Mouse (Mus musculus): ENCODE measurements at regions not wholly inside any gene's neighbourhood (a gene's known extent, or its start where the extent isn't known, plus 50 kb on each side); places are given as distances from the start of the nearest gene placed in this dataset.

DNA sequence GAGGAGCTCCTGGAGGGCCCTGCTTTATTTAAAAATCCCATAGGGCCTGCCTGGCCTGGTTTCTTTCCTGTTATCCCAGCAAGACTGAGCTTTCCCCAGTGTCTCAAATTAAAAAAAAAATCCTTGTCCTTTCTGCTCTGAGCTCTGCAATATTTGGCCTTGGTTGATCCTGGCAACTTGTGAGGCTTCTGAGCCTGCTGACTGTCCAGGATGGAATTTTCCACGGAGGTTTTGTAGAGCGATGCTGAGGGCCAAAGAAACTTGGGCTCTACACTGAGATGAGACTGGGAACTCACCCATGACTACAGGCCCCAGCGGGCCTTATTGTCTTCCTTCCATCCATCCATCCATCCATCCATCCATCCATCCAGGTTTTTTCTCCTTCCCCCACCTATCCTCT lies 259.8 kb downstream of the Dhx35 start:
- H3K79me2 ChIP-seq (replicated peaks; ENCODE audit: control insufficient read depth, extremely low read depth, insufficient read depth, poor library complexity, severe bottlenecking): no peaks in the 10 kb centered on the region

DNA sequence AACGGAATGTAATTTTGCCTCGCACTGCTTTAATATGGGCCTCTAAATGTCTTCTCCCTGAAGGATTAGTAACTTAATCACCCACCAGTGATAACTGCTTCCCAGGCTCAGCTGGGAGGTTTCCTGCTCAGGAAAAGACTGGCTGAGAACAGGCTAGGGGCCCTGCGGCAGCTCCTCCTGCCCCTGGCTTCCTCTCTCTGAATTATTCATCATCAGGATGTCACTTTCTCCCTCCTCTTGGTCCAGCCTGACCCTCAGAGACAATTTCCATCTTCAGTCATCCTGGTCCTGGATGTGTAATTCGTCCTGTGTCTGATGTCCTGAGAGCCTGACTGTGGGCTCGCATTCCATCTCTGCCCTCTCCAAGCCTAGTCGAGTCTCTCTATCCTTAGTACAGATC lies 261.2 kb downstream of the Dhx35 start:
- no peaks in the 10 kb centered on the region for H3K9me3 ChIP-seq (replicated peaks; ENCODE audit: low read length)

More for the DNA sequence above, 259.8 kb downstream of the Dhx35 start:
- no peak overlapping the region for H3K4me3 ChIP-seq (replicated peaks in 1 of 3; ENCODE audit: low read depth in 2 of 3, low read length in 2 of 3, poor library complexity in 1 of 3)
- no peak overlapping the region for H3K4me2 ChIP-seq (ENCODE audit: insufficient read depth, low read depth, poor library complexity, severe bottlenecking)
- no peaks in the 10 kb centered on the region for H3K36me3 ChIP-seq (replicated peaks in 1 of 2; ENCODE audit: control insufficient read depth in 1 of 2, insufficient read depth in 1 of 2, low read length in 1 of 2)
- no peaks in the 10 kb centered on the region for H3K9me3 ChIP-seq (replicated peaks; ENCODE audit: low read length)
- no peaks in the 10 kb centered on the region for H3K27me3 ChIP-seq (replicated peaks)
- H3K9ac ChIP-seq (ENCODE audit: insufficient read depth, low read depth): no peak overlapping the region
- TF ChIP-seq NELFE (IDR thresholded peaks at IDR 0.05; ENCODE audit: low read depth, low read length): no peak
- TF ChIP-seq GABPA (IDR thresholded peaks at IDR 0.05; ENCODE audit: insufficient replicate concordance, low read depth, low read length): no peak
- TF ChIP-seq MAZ (IDR thresholded peaks at IDR 0.05; ENCODE audit: low read depth, low read length): no peak
- TF ChIP-seq CHD2 (IDR thresholded peaks at IDR 0.05; ENCODE audit: low read length): no peak
- no peak for TF ChIP-seq MEF2A (IDR thresholded peaks at IDR 0.05; ENCODE audit: borderline replicate concordance, low read depth, low read length)
- TF ChIP-seq UBTF (IDR thresholded peaks at IDR 0.05; ENCODE audit: low read depth, low read length): no peak
- no peak for TF ChIP-seq ZMIZ1 (IDR thresholded peaks at IDR 0.05; ENCODE audit: low read depth, low read length)
- no peak for TF ChIP-seq USF1 (IDR thresholded peaks at IDR 0.05; ENCODE audit: low read depth, low read length)
- no peak for TF ChIP-seq ZNF384 (IDR thresholded peaks at IDR 0.05; ENCODE audit: low read depth, low read length)
- no peak for TF ChIP-seq KAT2A (IDR thresholded peaks at IDR 0.05; ENCODE audit: insufficient replicate concordance, low read length)
- no peak for TF ChIP-seq NRF1 (IDR thresholded peaks at IDR 0.05; ENCODE audit: low read depth, low read length)
- TF ChIP-seq TBP (conservative IDR thresholded peaks at IDR 0.05; ENCODE audit: low read depth, low read length): no peak
- TF ChIP-seq EP300 (IDR thresholded peaks at IDR 0.05; ENCODE audit: low read length): no peak
- TF ChIP-seq CTCF (conservative IDR thresholded peaks at IDR 0.05 in 1 of 2, IDR thresholded peaks at IDR 0.05 in 1 of 2; ENCODE audit: low read depth in 2 of 2, low read length in 2 of 2): no peak
- no peak for TF ChIP-seq TCF12 (IDR thresholded peaks at IDR 0.05; ENCODE audit: low read depth, low read length)
- H3K27ac ChIP-seq (ENCODE audit: insufficient read depth, low read depth): no peak overlapping the region
- in situ Hi-C loops (cut with MboI; ENCODE audit: low pct_ligation_motif_present, low pct_unique_long_range_greater_than_20kb, low sequenced_read_pairs) (loop anchor here (5.0 to 25.0 kb wide), 2 partner anchors 108 to 1533 kb away; no protein-coding TSS in a partner anchor), dilution Hi-C loops (cut with MboI; ENCODE audit: extremely low pct_ligation_motif_present, extremely low pct_unique_long_range_greater_than_20kb, low sequenced_read_pairs) (no loop called here)
- no peak for DNase-seq (ENCODE audit: extremely low read depth)
- H3K4me1 ChIP-seq (ENCODE audit: control insufficient read depth in 1 of 2, insufficient read depth in 2 of 2): peaks cover 0 to 13% of the 10 kb centered on the region in 2 experiments; a peak in 2 of 4 replicates

More for the DNA sequence above, 261.2 kb downstream of the Dhx35 start:
- no peak for TF ChIP-seq USF2 (conservative IDR thresholded peaks at IDR 0.05; ENCODE audit: low read depth, low read length)
- no peak for TF ChIP-seq EP300 (IDR thresholded peaks at IDR 0.05; ENCODE audit: low read length)
- no peak for TF ChIP-seq MAX (IDR thresholded peaks at IDR 0.05; ENCODE audit: low read length)
- no peak for TF ChIP-seq ELF1 (IDR thresholded peaks at IDR 0.05; ENCODE audit: low read depth, low read length)
- no peak for TF ChIP-seq ZMIZ1 (IDR thresholded peaks at IDR 0.05; ENCODE audit: low read depth, low read length)
- no peak for TF ChIP-seq ZKSCAN1 (IDR thresholded peaks at IDR 0.05; ENCODE audit: borderline replicate concordance, low read depth, low read length)
- no peak for TF ChIP-seq POLR2A (IDR thresholded peaks at IDR 0.05; ENCODE audit: low read depth, low read length)
- TF ChIP-seq ZNF384 (IDR thresholded peaks at IDR 0.05; ENCODE audit: low read depth, low read length): no peak
- no peak for TF ChIP-seq GABPA (IDR thresholded peaks at IDR 0.05; ENCODE audit: insufficient replicate concordance, low read depth, low read length)
- TF ChIP-seq PAX5 (IDR thresholded peaks at IDR 0.05; ENCODE audit: low read length): no peak
- TF ChIP-seq E2F4 (IDR thresholded peaks at IDR 0.05; ENCODE audit: insufficient replicate concordance, low read depth, low read length): no peak
- TF ChIP-seq TBP (conservative IDR thresholded peaks at IDR 0.05; ENCODE audit: low read depth, low read length): no peak
- no peak for TF ChIP-seq RAD21 (IDR thresholded peaks at IDR 0.05; ENCODE audit: low read depth, low read length)
- no peak for TF ChIP-seq TCF12 (IDR thresholded peaks at IDR 0.05; ENCODE audit: low read depth, low read length)
- no peak for TF ChIP-seq MAZ (IDR thresholded peaks at IDR 0.05; ENCODE audit: low read depth, low read length)
- no peak for TF ChIP-seq ETS1 (conservative IDR thresholded peaks at IDR 0.05; ENCODE audit: low read depth, low read length)
- no peak for TF ChIP-seq USF1 (IDR thresholded peaks at IDR 0.05; ENCODE audit: low read depth, low read length)
- TF ChIP-seq NRF1 (IDR thresholded peaks at IDR 0.05; ENCODE audit: low read depth, low read length): no peak
- no peak for TF ChIP-seq KAT2A (IDR thresholded peaks at IDR 0.05; ENCODE audit: insufficient replicate concordance, low read length)
- TF ChIP-seq NELFE (IDR thresholded peaks at IDR 0.05; ENCODE audit: low read depth, low read length): no peak
- Histone ChIP-seq H3K4me3 (replicated peaks in 1 of 3; ENCODE audit: low read depth in 2 of 3, low read length in 2 of 3, poor library complexity in 1 of 3) (no peak overlapping the region), H3K36me3 (replicated peaks in 1 of 2; ENCODE audit: control insufficient read depth in 1 of 2, insufficient read depth in 1 of 2, low read length in 1 of 2) (no peaks in the 10 kb centered on the region), H3K79me2 (replicated peaks; ENCODE audit: control insufficient read depth, extremely low read depth, insufficient read depth, poor library complexity, severe bottlenecking) (no peaks in the 10 kb centered on the region), H3K4me1 (ENCODE audit: control insufficient read depth in 1 of 2, insufficient read depth in 2 of 2) (peaks cover 3 to 16% of the 10 kb centered on the region in 2 experiments; a peak in 3 of 4 replicates), H3K4me2 (ENCODE audit: insufficient read depth, low read depth, poor library complexity, severe bottlenecking) (no peak overlapping the region), H3K27ac (ENCODE audit: insufficient read depth, low read depth) (no peak overlapping the region), H3K27me3 (replicated peaks) (no peaks in the 10 kb centered on the region), H3K9ac (ENCODE audit: insufficient read depth, low read depth) (no peak overlapping the region)
- in situ Hi-C loops (cut with MboI; ENCODE audit: low pct_ligation_motif_present, low pct_unique_long_range_greater_than_20kb, low sequenced_read_pairs): loop anchor here (25.0 kb wide), 1 partner anchor 1532 kb away; no protein-coding TSS in a partner anchor
- DNase-seq (ENCODE audit: extremely low read depth): no peak
- dilution Hi-C loops (cut with MboI; ENCODE audit: extremely low pct_ligation_motif_present, extremely low pct_unique_long_range_greater_than_20kb, low sequenced_read_pairs): no loop called here
